Mouse (Mus musculus) cerebellum, postnatal 36 days (tissue): ENCODE measurements around the gene Cxcr1.

Source experiments
- DNase-seq, 2 experiments: peaks; one replicate each; pipeline ENCODE4 v3.0.0; 2021 to 2022; ENCODE audit warnings: mixed read lengths in 2 of 2

Gene Cxcr1

GRCm38 (mm10) chr1:74194445-74194844 lies at the start of gene Cxcr1:
Gene Cxcr1 (minus strand): TSS chr1:74194631.
- DNase-seq, result no peak

GRCm38 (mm10) chr1:74240832-74241231 lies 46.4 kb upstream of the Cxcr1 start:
- DNase-seq, result no peak

GRCm38 (mm10) chr1:74240311-74240710 lies 45.9 kb upstream of the Cxcr1 start:
- no peak for DNase-seq

- DNase-seq, result no peak
These were observed 45.2 kb upstream of the Cxcr1 start for GRCm38 (mm10) chr1:74239618-74240017.

GRCm38 (mm10) chr1:74239162-74239561 lies 44.7 kb upstream of the Cxcr1 start:
- DNase-seq, result no peak

GRCm38 (mm10) chr1:74238136-74238535 lies 43.7 kb upstream of the Cxcr1 start:
- no peak for DNase-seq

- DNase-seq, result no peak
These were observed 43.2 kb upstream of the Cxcr1 start for GRCm38 (mm10) chr1:74237671-74238070.

- peak; percentile 40 to 50 for DNase-seq
These were observed 42.3 kb upstream of the Cxcr1 start for GRCm38 (mm10) chr1:74236590-74237317.

- DNase-seq, result peak; percentile 94 to 97
These were observed 41.6 kb upstream of the Cxcr1 start, which contains the start of gene Arpc2 for GRCm38 (mm10) chr1:74235938-74236589. Gene Arpc2 (plus strand): TSS chr1:74236084.

- DNase-seq, result no peak
These were observed 36.6 kb upstream of the Cxcr1 start for GRCm38 (mm10) chr1:74230992-74231391.

GRCm38 (mm10) chr1:74229942-74230341 lies 35.5 kb upstream of the Cxcr1 start:
- no peak for DNase-seq

- no peak for DNase-seq
These were observed 32.9 kb upstream of the Cxcr1 start for GRCm38 (mm10) chr1:74227317-74227716.

- no peak for DNase-seq
These were observed 25.5 kb upstream of the Cxcr1 start for GRCm38 (mm10) chr1:74219922-74220321.

- no peak for DNase-seq
These were observed 14.5 kb upstream of the Cxcr1 start for GRCm38 (mm10) chr1:74208941-74209340.

GRCm38 (mm10) chr1:74207906-74208305 lies 13.5 kb upstream of the Cxcr1 start:
- peak in 1 of 2 experiments; percentile 19 for DNase-seq

- no peak for DNase-seq
These were observed 12.2 kb upstream of the Cxcr1 start for GRCm38 (mm10) chr1:74206642-74207041.

GRCm38 (mm10) chr1:74205881-74206280 lies 11.4 kb upstream of the Cxcr1 start:
- DNase-seq, result peak in 1 of 2 experiments; percentile 31

GRCm38 (mm10) chr1:74203457-74203856 lies 9.0 kb upstream of the Cxcr1 start:
- no peak for DNase-seq

GRCm38 (mm10) chr1:74201048-74201844 lies 6.8 kb upstream of the Cxcr1 start:
- no peak for DNase-seq

- no peak for DNase-seq
These were observed 4.6 kb upstream of the Cxcr1 start for GRCm38 (mm10) chr1:74199046-74199445.

- DNase-seq, result no peak
These were observed 3.5 kb upstream of the Cxcr1 start for GRCm38 (mm10) chr1:74197726-74198470.

- DNase-seq, result no peak
These were observed 2.4 kb upstream of the Cxcr1 start for GRCm38 (mm10) chr1:74196621-74197419.
